Mouse (Mus musculus) neural tube, embryonic 12.5 days (tissue): ENCODE data around the gene Siae. TPM values are rescaled to one million over a fixed set of nuclear protein-coding genes. Genes with fewer than 3 reads are reported as not detected.
A peak's percentile ranks its signal among the peaks of the same experiment; 100 is the strongest.

Experiments used
- ATAC-seq: fragments of 200-750 bp; cut with Nextera tagmentation; 2 replicates; pipeline ENCODE4 v1.8.0; 2017; ENCODE audit warnings: low read depth, mild to moderate bottlenecking, moderate TSS enrichment, moderate library complexity; ENCODE audit not compliant: low FRiP score
- H3K27ac ChIP-seq: fragments of 300-500 bp; sonication (generic); 2 replicates; pipeline ENCODE4 v1.5.1; 2016
- H3K27me3 ChIP-seq: fragments of 300-500 bp; sonication (generic); replicated peaks from 2 replicates; pipeline ENCODE4 v1.6.1; 2016; ENCODE audit warnings: mild to moderate bottlenecking
- H3K36me3 ChIP-seq: fragments of 300-500 bp; sonication (generic); 2 replicates; pipeline ENCODE4 v1.6.1; 2016; ENCODE audit warnings: mild to moderate bottlenecking
- H3K4me1 ChIP-seq: fragments of 300-500 bp; sonication (generic); 2 replicates; pipeline ENCODE4 v1.6.1; 2016
- H3K4me2 ChIP-seq: fragments of 300-500 bp; sonication (generic); replicated peaks from 2 replicates; pipeline ENCODE4 v1.6.1; 2016; ENCODE audit warnings: mild to moderate bottlenecking
- H3K4me3 ChIP-seq: fragments of 300-500 bp; sonication (generic); 2 replicates; pipeline ENCODE4 v1.5.1; 2016
- H3K9ac ChIP-seq: fragments of 300-500 bp; sonication (generic); 2 replicates; pipeline ENCODE4 v1.6.1; 2016; ENCODE audit warnings: mild to moderate bottlenecking
- H3K9me3 ChIP-seq: fragments of 300-500 bp; sonication (generic); 2 replicates; pipeline ENCODE4 v1.6.1; 2016; ENCODE audit warnings: mild to moderate bottlenecking
- WGBS: fragments of 180-500 bp; shearing (Covaris S2); methylation state at CpG from one replicate; pipeline ENCODE4 v1.1.7; 2016; 5-methylcytosine and 5-hydroxymethylcytosine counted together
- polyA plus RNA-seq: library from polyadenylated mRNA; unstranded; fragments of >200 nt; fragmentation: Nextera tagmentation; extraction: Ambion mirVana; gene quantifications from 2 replicates; pipeline ENCODE4 v1.2.1, GENCODE M21; 2016

Gene Siae
- polyA plus RNA-seq, 1 experiment from 2014 or later = 10.5 TPM

DNA sequence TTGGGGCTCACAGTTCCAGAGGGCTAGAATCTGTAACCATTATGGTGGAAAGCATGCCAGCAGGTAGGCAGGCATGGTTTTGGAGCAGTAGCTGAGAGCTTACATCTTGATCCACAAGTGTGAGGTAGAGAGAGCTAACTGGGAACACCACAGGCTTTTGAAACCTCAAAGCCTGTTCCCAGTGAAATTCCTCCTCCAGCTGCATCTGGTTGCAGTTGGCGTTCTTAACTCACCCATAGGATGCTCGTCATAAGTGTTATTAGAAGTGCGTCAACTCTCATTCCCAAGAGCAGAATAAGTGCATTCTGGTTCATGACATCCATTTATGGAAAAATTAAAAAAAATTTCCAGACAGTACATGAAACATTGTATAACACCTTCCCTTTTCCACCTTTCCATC, 38.2 kb downstream of the Siae start:
- 94% methylated on average over 3 of the region's 3 CpGs for WGBS
- no peaks in the 10 kb centered on the region for H3K4me1 ChIP-seq
- no peak overlapping the region for H3K9ac ChIP-seq
- H3K4me3 ChIP-seq = no peak overlapping the region
- no peaks in the 10 kb centered on the region for H3K27me3 ChIP-seq
- no peak overlapping the region for H3K27ac ChIP-seq
- no peak overlapping the region for H3K4me2 ChIP-seq
- no peak for ATAC-seq
- H3K9me3 ChIP-seq = no peaks in the 10 kb centered on the region
- no peaks in the 10 kb centered on the region for H3K36me3 ChIP-seq

DNA sequence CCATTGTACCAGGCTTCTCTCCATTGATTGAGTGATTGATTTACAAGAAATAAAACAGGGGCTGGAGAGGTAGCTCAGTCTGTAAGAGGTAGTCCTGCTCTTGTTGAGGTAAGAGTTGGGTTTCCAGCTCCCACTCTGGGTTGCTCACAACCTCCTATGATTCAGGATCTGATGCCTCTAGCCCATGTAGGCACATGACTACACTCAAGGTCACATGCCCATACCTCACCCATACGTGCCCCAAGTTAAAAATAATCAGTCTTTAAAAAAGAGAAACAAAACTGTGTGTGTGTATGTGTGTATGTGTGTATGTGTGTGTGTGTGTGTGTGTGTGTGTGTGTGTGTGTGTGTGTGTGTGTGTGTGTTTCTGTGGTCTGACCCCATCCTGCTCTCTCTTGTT, 40.1 kb downstream of the Siae start:
- H3K27me3 ChIP-seq = no peaks in the 10 kb centered on the region
- WGBS = 88% methylated on average over 1 of the region's 1 CpGs
- no peak overlapping the region for H3K27ac ChIP-seq
- H3K9ac ChIP-seq = no peak overlapping the region
- H3K4me3 ChIP-seq = no peak overlapping the region
- no peak overlapping the region for H3K4me2 ChIP-seq
- H3K4me1 ChIP-seq = no peaks in the 10 kb centered on the region
- no peaks in the 10 kb centered on the region for H3K9me3 ChIP-seq
- no peak for ATAC-seq
- H3K36me3 ChIP-seq = no peaks in the 10 kb centered on the region

GRCm38 (mm10) chr9:37598637-37599036, 43.1 kb downstream of the Siae start:
- no peak for ATAC-seq
- H3K36me3 ChIP-seq = no peaks in the 10 kb centered on the region
- 87% methylated on average over 2 of the region's 2 CpGs for WGBS

DNA sequence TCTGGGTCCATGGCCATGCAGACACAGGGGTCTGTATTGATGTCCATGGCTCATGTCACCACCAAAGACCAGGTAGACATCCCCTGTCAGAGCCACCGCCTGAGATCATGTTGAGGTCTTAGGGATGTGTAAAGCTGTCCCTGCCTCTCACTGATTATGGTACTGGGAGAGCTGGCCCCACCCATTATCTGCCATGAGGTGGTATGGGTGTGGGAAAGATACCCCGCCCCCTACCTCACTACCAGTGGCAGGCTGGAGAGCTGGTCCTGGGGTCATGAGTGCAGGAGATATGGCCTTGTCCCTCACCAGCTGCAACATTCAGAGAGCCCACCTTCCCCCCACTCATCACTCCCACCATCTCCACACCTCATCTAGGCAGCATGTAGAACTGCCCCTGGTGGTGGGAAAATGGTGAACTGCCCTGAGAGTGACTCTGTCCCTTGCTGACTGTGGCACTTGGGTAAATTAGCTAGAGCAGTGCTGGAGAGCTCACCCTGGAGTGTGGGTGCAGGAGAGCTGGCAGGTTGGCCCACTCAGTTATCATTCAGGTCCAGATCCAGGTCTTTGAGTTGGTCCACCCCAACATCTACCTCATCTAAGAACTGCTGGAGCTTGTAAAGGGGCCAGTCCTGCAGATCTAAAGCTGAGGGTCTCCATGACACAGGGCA, 45.2 kb downstream of the Siae start:
- no peaks in the 10 kb centered on the region for H3K36me3 ChIP-seq
- no peak overlapping the region for H3K9ac ChIP-seq
- H3K27ac ChIP-seq = no peak overlapping the region
- H3K9me3 ChIP-seq = no peaks in the 10 kb centered on the region
- no peaks in the 10 kb centered on the region for H3K4me1 ChIP-seq
- H3K4me2 ChIP-seq = no peak overlapping the region
- WGBS = 90% methylated on average over 2 of the region's 2 CpGs
- no peak for ATAC-seq
- no peak overlapping the region for H3K4me3 ChIP-seq
- no peaks in the 10 kb centered on the region for H3K27me3 ChIP-seq

More at GRCm38 (mm10) chr9:37598637-37599036, 43.1 kb downstream of the Siae start:
- Histone ChIP-seq H3K4me1 (no peaks in the 10 kb centered on the region), H3K9me3 (no peaks in the 10 kb centered on the region), H3K4me2 (no peak overlapping the region), H3K4me3 (no peak overlapping the region), H3K9ac (no peak overlapping the region), H3K27me3 (no peaks in the 10 kb centered on the region), H3K27ac (no peak overlapping the region)

GRCm38 (mm10) chr9:37605089-37605488, 49.6 kb downstream of the Siae start:
- Histone ChIP-seq H3K9ac (no peak overlapping the region), H3K4me1 (no peaks in the 10 kb centered on the region), H3K4me2 (no peak overlapping the region), H3K27ac (no peak overlapping the region), H3K36me3 (no peaks in the 10 kb centered on the region), H3K9me3 (no peaks in the 10 kb centered on the region), H3K27me3 (no peaks in the 10 kb centered on the region), H3K4me3 (no peak overlapping the region)
- WGBS = 94% methylated on average over 3 of the region's 3 CpGs
- no peak for ATAC-seq

DNA sequence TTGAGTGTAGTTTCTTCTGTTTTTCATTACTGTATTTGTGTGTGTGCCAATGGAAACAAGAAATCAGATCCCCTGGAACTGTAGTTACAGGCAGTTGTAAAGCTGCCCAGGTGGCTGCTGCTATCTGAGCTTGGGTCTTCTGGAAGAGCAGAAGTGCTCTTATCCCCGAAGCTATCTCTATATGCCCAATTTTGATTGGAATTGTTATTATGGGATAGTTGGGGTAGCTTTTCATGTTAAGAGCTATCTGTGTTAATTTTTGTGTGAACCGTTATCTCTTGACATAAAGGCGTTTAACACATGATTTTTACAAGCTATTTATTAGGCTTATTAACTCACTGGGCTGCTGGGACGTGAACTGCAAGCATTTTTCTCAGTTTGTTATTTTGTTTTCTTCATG, 54.1 kb downstream of the Siae start:
- H3K9me3 ChIP-seq = no peaks in the 10 kb centered on the region
- H3K4me1 ChIP-seq = peaks cover 5% of the 10 kb centered on the region
- no peak for ATAC-seq
- H3K36me3 ChIP-seq = no peaks in the 10 kb centered on the region
- no peak overlapping the region for H3K4me3 ChIP-seq
- 78% methylated on average over 4 of the region's 4 CpGs for WGBS
- no peaks in the 10 kb centered on the region for H3K27me3 ChIP-seq
- H3K4me2 ChIP-seq = no peak overlapping the region
- H3K9ac ChIP-seq = no peak overlapping the region
- no peak overlapping the region for H3K27ac ChIP-seq

- H3K9me3 ChIP-seq = no peaks in the 10 kb centered on the region
- peaks cover 5% of the 10 kb centered on the region for H3K4me1 ChIP-seq
- H3K27me3 ChIP-seq = no peaks in the 10 kb centered on the region
- H3K9ac ChIP-seq = peak within 1 kb of the TSS; percentile 79
- ATAC-seq = peak; percentile 95
- peak within 1 kb of the TSS; percentile 39; the same call in 1 of the 2 replicates for H3K27ac ChIP-seq
- under 1% methylated on average over 45 of the region's 45 CpGs for WGBS
- H3K36me3 ChIP-seq = no peaks in the 10 kb centered on the region
- peak within 1 kb of the TSS; percentile 72 for H3K4me2 ChIP-seq
- H3K4me3 ChIP-seq = peak within 1 kb of the TSS; percentile 56
Observed at GRCm38 (mm10) chr9:37613182-37613910, 57.8 kb downstream of the Siae start, which contains the start of gene Spa17. Spa17 (minus strand) TSS chr9:37613722.

DNA sequence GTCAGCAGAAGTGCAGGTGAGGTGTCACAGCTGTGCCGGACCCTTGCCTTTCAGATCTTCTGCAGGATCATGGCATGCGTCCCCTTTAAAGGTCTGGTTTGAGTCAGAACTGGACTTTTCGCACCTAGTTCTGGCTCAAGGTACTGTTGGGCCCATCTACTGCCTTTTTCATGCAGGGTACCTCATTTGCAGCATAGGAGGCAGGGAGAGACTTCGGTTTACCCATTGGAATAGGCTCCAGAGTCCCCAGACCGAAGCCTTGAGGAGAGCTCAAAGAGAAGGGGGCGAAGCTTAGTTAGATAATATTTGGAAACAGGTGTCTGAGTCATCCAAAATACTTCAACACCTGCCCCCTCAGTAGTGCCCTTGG, 58.4 kb downstream of the Siae start:
- Histone ChIP-seq H3K4me2 (peak overlapping the region; percentile 72), H3K36me3 (no peaks in the 10 kb centered on the region), H3K27ac (no peak overlapping the region), H3K4me3 (peak overlapping the region; percentile 56), H3K9me3 (no peaks in the 10 kb centered on the region), H3K27me3 (no peaks in the 10 kb centered on the region), H3K4me1 (peaks cover 5% of the 10 kb centered on the region), H3K9ac (peak overlapping the region; percentile 79)
- 23% methylated on average over 6 of the region's 6 CpGs for WGBS
- no peak for ATAC-seq

GRCm38 (mm10) chr9:37614316-37614715, 58.8 kb downstream of the Siae start:
- Histone ChIP-seq H3K4me3 (peak overlapping the region; percentile 56), H3K9me3 (no peaks in the 10 kb centered on the region), H3K4me2 (peak overlapping the region; percentile 72), H3K9ac (no peak overlapping the region; the same call in 1 of the 2 replicates), H3K27ac (no peak overlapping the region), H3K4me1 (peaks cover 5% of the 10 kb centered on the region), H3K27me3 (no peaks in the 10 kb centered on the region), H3K36me3 (no peaks in the 10 kb centered on the region)
- ATAC-seq = peak; percentile 48

DNA sequence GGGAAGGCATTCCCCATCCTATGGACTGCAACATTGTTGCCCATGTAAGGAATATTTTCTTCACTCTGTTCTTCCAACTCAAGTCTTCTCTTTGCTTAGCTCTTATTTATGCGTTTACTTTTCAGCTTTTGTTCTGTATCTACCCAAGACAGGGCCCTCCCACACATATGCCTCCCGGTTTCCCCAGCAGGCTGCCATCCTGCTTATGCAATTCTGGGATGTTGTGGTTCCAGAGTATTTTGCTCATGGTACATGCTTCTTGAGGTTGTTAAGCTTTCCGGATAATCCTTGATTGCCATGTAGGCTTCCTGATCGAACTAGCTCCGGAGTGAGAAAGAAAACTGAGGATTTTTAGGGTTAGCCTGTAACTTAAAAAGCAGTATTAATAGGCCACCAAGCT, 59.7 kb downstream of the Siae start:
- H3K9me3 ChIP-seq = no peaks in the 10 kb centered on the region
- WGBS = 70% methylated on average over 5 of the region's 5 CpGs
- no peak for ATAC-seq
- no peak overlapping the region for H3K4me3 ChIP-seq
- no peak overlapping the region for H3K9ac ChIP-seq
- H3K4me1 ChIP-seq = peaks cover 5% of the 10 kb centered on the region
- H3K27ac ChIP-seq = no peak overlapping the region
- H3K4me2 ChIP-seq = no peak overlapping the region
- H3K36me3 ChIP-seq = no peaks in the 10 kb centered on the region
- H3K27me3 ChIP-seq = no peaks in the 10 kb centered on the region

DNA sequence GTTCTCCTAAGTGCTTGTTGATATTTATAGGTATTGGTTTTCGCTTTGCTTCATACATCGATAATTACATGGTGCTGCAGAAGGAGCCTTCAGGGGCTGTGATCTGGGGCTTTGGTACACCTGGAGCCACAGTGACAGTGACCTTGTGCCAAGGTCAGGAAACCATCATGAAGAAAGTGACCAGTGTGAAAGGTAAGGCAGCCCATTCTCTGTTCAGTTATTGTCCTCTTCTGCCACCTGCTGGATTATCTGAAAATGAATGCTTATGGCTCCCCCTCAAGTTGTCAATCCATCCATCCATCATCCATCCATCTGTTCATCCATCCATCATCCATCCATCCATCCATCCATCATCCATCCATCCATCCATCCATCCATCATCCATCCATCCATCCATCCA, 61.3 kb downstream of the Siae start:
- H3K4me3 ChIP-seq = no peak overlapping the region
- 62% methylated on average over 2 of the region's 2 CpGs for WGBS
- peaks cover 5% of the 10 kb centered on the region for H3K4me1 ChIP-seq
- no peak overlapping the region for H3K4me2 ChIP-seq
- H3K27ac ChIP-seq = no peak overlapping the region
- no peaks in the 10 kb centered on the region for H3K9me3 ChIP-seq
- no peaks in the 10 kb centered on the region for H3K27me3 ChIP-seq
- H3K36me3 ChIP-seq = no peaks in the 10 kb centered on the region
- no peak overlapping the region for H3K9ac ChIP-seq
- ATAC-seq = no peak

GRCm38 (mm10) chr9:37621290-37621689, 65.8 kb downstream of the Siae start:
- Histone ChIP-seq H3K27me3 (no peaks in the 10 kb centered on the region), H3K27ac (no peak overlapping the region), H3K9me3 (no peaks in the 10 kb centered on the region), H3K36me3 (no peaks in the 10 kb centered on the region), H3K4me2 (no peak overlapping the region), H3K9ac (no peak overlapping the region), H3K4me3 (no peak overlapping the region), H3K4me1 (peaks cover 9% of the 10 kb centered on the region)
- 85% methylated on average over 6 of the region's 6 CpGs for WGBS
- ATAC-seq = no peak

DNA sequence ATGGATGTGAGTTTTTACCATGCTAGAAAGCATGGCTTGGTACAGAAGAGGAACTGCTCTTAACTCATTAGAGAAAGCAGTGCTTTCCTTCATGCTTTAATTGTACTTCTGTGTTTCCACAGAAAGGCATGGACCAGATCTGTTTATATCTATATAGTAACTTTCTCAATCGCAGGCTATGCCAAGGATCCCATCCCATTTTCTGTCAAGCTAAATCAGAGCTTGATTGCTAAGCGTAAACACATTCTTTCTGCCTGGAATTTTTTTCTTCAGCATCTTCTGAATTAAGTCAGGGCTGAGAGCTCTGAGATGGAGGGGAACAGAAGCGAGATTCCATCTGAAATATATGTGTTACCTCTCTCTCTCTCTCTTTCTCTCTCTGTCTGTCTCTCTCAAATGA, 68.5 kb downstream of the Siae start:
- no peaks in the 10 kb centered on the region for H3K36me3 ChIP-seq
- H3K4me2 ChIP-seq = no peak overlapping the region
- WGBS = 91% methylated on average over 3 of the region's 3 CpGs
- no peak overlapping the region for H3K27ac ChIP-seq
- H3K4me3 ChIP-seq = no peak overlapping the region
- H3K4me1 ChIP-seq = peaks cover 12% of the 10 kb centered on the region
- no peak overlapping the region for H3K9ac ChIP-seq
- no peak for ATAC-seq
- no peaks in the 10 kb centered on the region for H3K27me3 ChIP-seq
- no peaks in the 10 kb centered on the region for H3K9me3 ChIP-seq
